Mouse (Mus musculus) C2C12 (cell line): Measurements from ENCODE around the gene Tm7sf2.

Experiments
- CEBPB ChIP-seq: IDR thresholded peaks from one replicate; pipeline ENCODE4 v1.6.1; 2011; ENCODE audit warnings: low read depth, mild to moderate bottlenecking, control low read depth, moderate library complexity
- CTCF ChIP-seq: IDR thresholded peaks from one replicate; pipeline ENCODE4 v1.5.1; 2011; ENCODE audit not compliant: control insufficient read depth, insufficient read depth, insufficient read length
- MAX ChIP-seq: IDR thresholded peaks from one replicate; pipeline ENCODE4 v1.6.1; 2011; ENCODE audit warnings: mild to moderate bottlenecking, control low read depth

- TF ChIP-seq MAX, result peak; percentile 60
- TF ChIP-seq CTCF, result no peak
- TF ChIP-seq CEBPB, result no peak
Measured at GRCm38 (mm10) chr19:6084478-6085248, 16.5 kb upstream of the Tm7sf2 start, which contains the start of the genes Zfpl1 and Cdca5.
